ENCODE assay signal across 16 mouse cellular contexts in genomic region chr2:157923406-157923805, GRCm38 (mm10). TPM values are rescaled to one million over a fixed set of nuclear protein-coding genes. Genes with fewer than 3 reads are reported as not detected.
DNase-seq lines count a peak whose midpoint lies in the region; ATAC-seq lines count a peak whose summit lies in the region.
"Had no signal": no experiment of that assay in that cellular context is flagged by ENCODE, and none has a peak within 500 bp of the region (broad histone marks: within the 10 kb centered on the region; RNA-seq: fewer than 3 reads in every experiment).

No protein-coding gene starts in this region.

- no peak for DNase-seq in kidney, postnatal 25 days
- DNase-seq in forebrain, embryonic 14.5 days (ENCODE audit: low spot score) = peak; percentile 51
- DNase-seq in limb, embryonic 10.5 days (ENCODE audit: low spot score) = peak; percentile 43
- no peak for DNase-seq in Muller cell, postnatal 12 days (ENCODE audit: inconsistent ontology term)
- no peak for DNase-seq in layer of hippocampus, postnatal 14 days (ENCODE audit: low spot score in 2 of 2)
- no peak for DNase-seq in left cerebral cortex, postnatal 25 days (ENCODE audit: low spot score in 2 of 2)
- DNase-seq: adrenal gland, postnatal 14 days; cerebellum, postnatal 14 days; gastrocnemius, postnatal 14 days; kidney, postnatal 10 days had no signal

- H3K4me3 ChIP-seq in kidney, embryonic 15.5 days (replicated peaks) = no peak overlapping the region
- H3K4me3 ChIP-seq in forebrain, embryonic 14.5 days (ENCODE audit: low read depth, low read length) = no peak overlapping the region
- no peak overlapping the region for H3K4me3 ChIP-seq in limb, embryonic 10.5 days
- H3K4me3 ChIP-seq in neural tube, embryonic 13.5 days = no peak overlapping the region

- 0 out of 2 replicates have a peak overlapping the region, but pooled peaks have one; percentile 4 for H3K27ac ChIP-seq in kidney, embryonic 15.5 days
- H3K27ac ChIP-seq in forebrain, embryonic 14.5 days (ENCODE audit: low read depth, low read length) = peak overlapping the region; percentile 22; the same call in 1 of the 2 replicates
- H3K27ac ChIP-seq in limb, embryonic 10.5 days = peak overlapping the region; percentile 66
- H3K27ac ChIP-seq in neural tube, embryonic 13.5 days (replicated peaks) = peak overlapping the region; percentile 81

- H3K4me2 ChIP-seq in kidney, embryonic 15.5 days = peak overlapping the region; percentile 3; the same call in 1 of the 2 replicates
- no peak overlapping the region for H3K4me2 ChIP-seq in forebrain, embryonic 14.5 days (ENCODE audit: low read length)
- peak overlapping the region; percentile 39 for H3K4me2 ChIP-seq in neural tube, embryonic 13.5 days

- 3% methylated on average over 7 of the region's 7 CpGs for WGBS in kidney, embryonic 15.5 days
- WGBS in forebrain, embryonic 14.5 days = 1% methylated on average over 7 of the region's 7 CpGs
- WGBS in limb, embryonic 10.5 days = 2% methylated on average over 7 of the region's 7 CpGs
- under 1% methylated on average over 7 of the region's 7 CpGs for WGBS in neural tube, embryonic 13.5 days

- H3K9me3 ChIP-seq in kidney, embryonic 15.5 days (replicated peaks) = no peaks in the 10 kb centered on the region
- H3K9me3 ChIP-seq in forebrain, embryonic 14.5 days (replicated peaks; ENCODE audit: control insufficient read depth, low read length) = no peaks in the 10 kb centered on the region
- H3K9me3 ChIP-seq in limb, embryonic 10.5 days (replicated peaks) = no peaks in the 10 kb centered on the region
- no peaks in the 10 kb centered on the region for H3K9me3 ChIP-seq in neural tube, embryonic 13.5 days

- no peak for ATAC-seq in kidney, embryonic 15.5 days (replicated peaks; ENCODE audit: low FRiP score)
- 0 out of 2 replicates have a peak, but pooled peaks have one; percentile 31 for ATAC-seq in forebrain, embryonic 14.5 days
- no peak for ATAC-seq in neural tube, embryonic 13.5 days (ENCODE audit: low read depth)
- ATAC-seq: lung, postnatal 0 days had no signal

- no peaks in the 10 kb centered on the region for H3K36me3 ChIP-seq in kidney, embryonic 15.5 days
- no peaks in the 10 kb centered on the region for H3K36me3 ChIP-seq in forebrain, embryonic 14.5 days (ENCODE audit: control insufficient read depth, insufficient read depth, low read length)
- no peaks in the 10 kb centered on the region for H3K36me3 ChIP-seq in limb, embryonic 10.5 days
- no peaks in the 10 kb centered on the region for H3K36me3 ChIP-seq in neural tube, embryonic 13.5 days

- peaks cover 55% of the 10 kb centered on the region for H3K27me3 ChIP-seq in kidney, embryonic 15.5 days
- 0 out of 2 replicates have a peak, but pooled peaks cover 3% of the 10 kb centered on the region for H3K27me3 ChIP-seq in forebrain, embryonic 14.5 days (replicated peaks; ENCODE audit: control insufficient read depth, insufficient read depth, low read length)
- peaks cover 88% of the 10 kb centered on the region for H3K27me3 ChIP-seq in limb, embryonic 10.5 days (ENCODE audit: low read depth, poor library complexity, severe bottlenecking)
- H3K27me3 ChIP-seq in neural tube, embryonic 13.5 days = no peaks in the 10 kb centered on the region

- peaks cover 39% of the 10 kb centered on the region for H3K4me1 ChIP-seq in kidney, embryonic 15.5 days
- peaks cover 7% of the 10 kb centered on the region; the same call in 1 of the 2 replicates for H3K4me1 ChIP-seq in forebrain, embryonic 14.5 days (ENCODE audit: control insufficient read depth, insufficient read depth, low read length)
- H3K4me1 ChIP-seq in limb, embryonic 10.5 days = peaks cover 37% of the 10 kb centered on the region
- H3K4me1 ChIP-seq in neural tube, embryonic 13.5 days (replicated peaks) = peaks cover 82% of the 10 kb centered on the region

- intact Hi-C loops in left cerebral cortex, postnatal 25 days (cut with DNase I) = no loop called here

- H3K9ac ChIP-seq in kidney, embryonic 15.5 days = no peak overlapping the region
- H3K9ac ChIP-seq in forebrain, embryonic 14.5 days (ENCODE audit: low read length) = no peak overlapping the region
- peak overlapping the region; percentile 63 for H3K9ac ChIP-seq in neural tube, embryonic 13.5 days

RNA-seq across cellular contexts. Expression of gene Vstm2l, which starts 9.0 kb away (rescaled TPM):
- polyA plus RNA-seq in kidney, embryonic 15.5 days (2015; fragmentation: Nextera tagmentation; extraction: Ambion mirVana) = 0.40 and 0.74 TPM in 2 replicates
- 4.7 and 6.8 TPM in 2 replicates for polyA plus RNA-seq in forebrain, embryonic 14.5 days (2014; fragmentation: Nextera tagmentation; extraction: Ambion mirVana)
- polyA plus RNA-seq in limb, embryonic 10.5 days (2016; fragmentation: Nextera tagmentation; extraction: Ambion mirVana) = not detected in 2 replicates
- polyA plus RNA-seq in neural tube, embryonic 13.5 days (2015; fragmentation: Nextera tagmentation; extraction: Ambion mirVana) = 26.2 and 34.3 TPM in 2 replicates
- 100 to 1,000 TPM; 140 to 144 TPM for total RNA-seq in layer of hippocampus, postnatal 14 days (2021)
- 100 to 1,000 TPM; 171 to 175 TPM for total RNA-seq in left cerebral cortex, postnatal 25 days (2021)
- total RNA-seq: gastrocnemius, postnatal 14 days; liver, adult 2 months had no signal
- polyA plus RNA-seq: heart, embryonic 14.5 days; liver, adult 2 months; lung, postnatal 0 days; spleen, adult 2 months had no signal

Comparison
In these comparisons a context has a peak if more than half of its experiments do, and no peak if none do; other contexts are left out.
1. H3K27ac ChIP-seq: peak in every context shown above with its lines; median percentile 81 in neural tube, embryonic 13.5 days; 66 in limb, embryonic 10.5 days; 22 in forebrain, embryonic 14.5 days; 4 in kidney, embryonic 15.5 days.
2. DNase-seq: peak in forebrain, embryonic 14.5 days (single experiment) and limb, embryonic 10.5 days (single experiment); none in kidney, postnatal 25 days (0 of 2), Muller cell, postnatal 12 days (single experiment), layer of hippocampus, postnatal 14 days (0 of 2) and left cerebral cortex, postnatal 25 days (0 of 2).